Mouse (Mus musculus): Measurements from ENCODE around the gene Gm20721.

- TF ChIP-seq EP300 (IDR thresholded peaks at IDR 0.05; ENCODE audit: low read depth), result no peak
- TF ChIP-seq CTCF (IDR thresholded peaks at IDR 0.05; ENCODE audit: low read depth), result no peak
These were observed 18.1 kb downstream of the Gm20721 start for GRCm38 (mm10) chr2:174328358-174328905.
